Mouse (Mus musculus) embryonic fibroblast, embryonic 13.5 days (primary cell): ENCODE data around the gene Ndufb6. TPM values are rescaled to one million over a fixed set of nuclear protein-coding genes. Genes with fewer than 3 reads are reported as not detected.
A peak's percentile ranks its signal among the peaks of the same experiment; 100 is the strongest.
"Not testable (repeated sequence)": the region's sequence is repeated elsewhere in the genome, so short reads cannot be mapped to it uniquely, and the experiment has no call there.

Experiments used
- H3K27ac ChIP-seq: 2 replicates; pipeline ENCODE4 v1.5.1; 2012; ENCODE audit warnings: low read length, control low read depth, inconsistent platforms; ENCODE audit not compliant: insufficient read depth
- H3K4me1 ChIP-seq: 2 replicates; pipeline ENCODE4 v1.6.1; 2011; ENCODE audit warnings: low read length; ENCODE audit not compliant: control insufficient read depth, insufficient read depth
- H3K4me3 ChIP-seq: 2 replicates; pipeline ENCODE4 v1.5.1; 2011; ENCODE audit warnings: mild to moderate bottlenecking, control low read depth, low read length; ENCODE audit not compliant: insufficient read depth
- CTCF ChIP-seq: IDR thresholded peaks from 2 replicates; pipeline ENCODE4 v1.5.1; 2011; ENCODE audit warnings: mild to moderate bottlenecking, control low read depth, low read length, moderate library complexity, borderline replicate concordance; ENCODE audit not compliant: insufficient read depth
- POLR2A ChIP-seq: IDR thresholded peaks from 2 replicates; pipeline ENCODE4 v1.6.1; 2011; ENCODE audit warnings: low read depth, mild to moderate bottlenecking, control low read depth, low read length, moderate library complexity
- polyA plus RNA-seq: library from polyadenylated mRNA; stranded (reverse); fragments of >200 nt; gene quantifications from 2 replicates; pipeline ENCODE4 v1.2.4, GENCODE M21; 2011; ENCODE audit warnings: low read depth; ENCODE audit not compliant: missing spikeins, insufficient read length

The Ndufb6 gene
- polyA plus RNA-seq, 1 experiment = 135 TPM

GRCm38 (mm10) chr4:40301076-40301789 is 22.0 kb upstream of the Ndufb6 start:
- TF ChIP-seq POLR2A (no peak), CTCF (0 out of 2 replicates have a peak, but pooled peaks have one; percentile 15)
- H3K4me3 ChIP-seq = no peak overlapping the region
- no peak overlapping the region for H3K27ac ChIP-seq
- no peaks in the 10 kb centered on the region for H3K4me1 ChIP-seq

- Histone ChIP-seq H3K4me1 (no peaks in the 10 kb centered on the region), H3K4me3 (no peak overlapping the region), H3K27ac (no peak overlapping the region)
- no peak for TF ChIP-seq POLR2A
- no peak for TF ChIP-seq CTCF
These were observed 19.9 kb upstream of the Ndufb6 start for GRCm38 (mm10) chr4:40299169-40299568.

- not testable (repeated sequence) for H3K4me1 ChIP-seq, H3K4me3 ChIP-seq, H3K27ac ChIP-seq
These were observed 12.3 kb upstream of the Ndufb6 start for GRCm38 (mm10) chr4:40291511-40291910.

- H3K4me1 ChIP-seq = peaks cover 5% of the 10 kb centered on the region
- TF ChIP-seq POLR2A (no peak), CTCF (no peak)
- H3K4me3 ChIP-seq = no peak overlapping the region
- no peak overlapping the region for H3K27ac ChIP-seq
These were observed 9.8 kb upstream of the Ndufb6 start for GRCm38 (mm10) chr4:40289046-40289445.

- Histone ChIP-seq H3K4me3 (no peak overlapping the region), H3K4me1 (peaks cover 5% of the 10 kb centered on the region), H3K27ac (no peak overlapping the region)
- no peak for TF ChIP-seq POLR2A
- TF ChIP-seq CTCF = no peak
These were observed 8.2 kb upstream of the Ndufb6 start for GRCm38 (mm10) chr4:40287415-40287814.

- peaks cover 5% of the 10 kb centered on the region for H3K4me1 ChIP-seq
- H3K4me3 ChIP-seq = no peak overlapping the region
- no peak overlapping the region for H3K27ac ChIP-seq
- TF ChIP-seq CTCF (no peak), POLR2A (no peak)
These were observed 6.4 kb upstream of the Ndufb6 start for GRCm38 (mm10) chr4:40285582-40285981.

- Histone ChIP-seq H3K27ac (peak overlapping the region; percentile 18; the same call in 1 of the 2 replicates), H3K4me1 (peaks cover 4% of the 10 kb centered on the region; the same call in 1 of the 2 replicates), H3K4me3 (peak overlapping the region; percentile 88)
- TF ChIP-seq CTCF = no peak
- no peak for TF ChIP-seq POLR2A
These were observed 343 bp downstream of the Ndufb6 start for GRCm38 (mm10) chr4:40278880-40279275.

- Histone ChIP-seq H3K4me3 (peak within 1 kb of the TSS; percentile 92), H3K4me1 (0 out of 2 replicates have a peak, but pooled peaks cover 6% of the 10 kb centered on the region), H3K27ac (peak within 1 kb of the TSS; percentile 89)
- TF ChIP-seq POLR2A (peak; percentile 95), CTCF (no peak)
These were observed 9.7 kb downstream of the Ndufb6 start, which contains the start of the genes Smim27 and Topors for GRCm38 (mm10) chr4:40269430-40270032. Gene Smim27, plus strand, starts transcription at chr4:40269579. Gene Topors, minus strand, starts transcription at chr4:40269850.

- Histone ChIP-seq H3K4me3 (peak overlapping the region; percentile 92), H3K4me1 (0 out of 2 replicates have a peak, but pooled peaks cover 6% of the 10 kb centered on the region), H3K27ac (peak overlapping the region; percentile 89)
- TF ChIP-seq POLR2A (no peak), CTCF (no peak)
These were observed 10.4 kb downstream of the Ndufb6 start for GRCm38 (mm10) chr4:40268835-40269234.

- TF ChIP-seq CTCF (no peak), POLR2A (peak; percentile 58)
- Histone ChIP-seq H3K27ac (peak overlapping the region; percentile 89), H3K4me1 (0 out of 2 replicates have a peak, but pooled peaks cover 6% of the 10 kb centered on the region), H3K4me3 (peak overlapping the region; percentile 92)
These were observed 10.9 kb downstream of the Ndufb6 start for GRCm38 (mm10) chr4:40268204-40268813.
